Mouse (Mus musculus) midbrain, embryonic 13.5 days (tissue): Measurements from ENCODE around the gene Kctd6. TPM values are rescaled to one million over a fixed set of nuclear protein-coding genes. Genes with fewer than 3 reads are reported as not detected.
"Not testable (repeated sequence)": the region's sequence is repeated elsewhere in the genome, so short reads cannot be mapped to it uniquely, and the experiment has no call there.

Experiments used
- ATAC-seq: fragments of 200-750 bp; cut with Nextera tagmentation; 2 replicates; pipeline ENCODE4 v1.8.0; 2017; ENCODE audit warnings: mild to moderate bottlenecking, moderate TSS enrichment, moderate library complexity
- H3K27ac ChIP-seq: fragments of 300-500 bp; sonication (generic); 2 replicates; pipeline ENCODE4 v1.5.1; 2015; ENCODE audit warnings: inconsistent platforms, mild to moderate bottlenecking, moderate library complexity
- H3K27me3 ChIP-seq: fragments of 300-500 bp; sonication (generic); 2 replicates; pipeline ENCODE4 v1.6.1; 2015; ENCODE audit warnings: mild to moderate bottlenecking, inconsistent platforms
- H3K36me3 ChIP-seq: fragments of 300-500 bp; sonication (generic); 2 replicates; pipeline ENCODE4 v1.6.1; 2015; ENCODE audit warnings: mild to moderate bottlenecking, inconsistent platforms
- H3K4me1 ChIP-seq: fragments of 300-500 bp; sonication (generic); replicated peaks from 2 replicates; pipeline ENCODE4 v1.6.1; 2015; ENCODE audit warnings: inconsistent platforms
- H3K4me2 ChIP-seq: fragments of 300-500 bp; sonication (generic); replicated peaks from 2 replicates; pipeline ENCODE4 v1.6.1; 2015; ENCODE audit warnings: moderate library complexity, mild to moderate bottlenecking, inconsistent platforms
- H3K4me3 ChIP-seq: fragments of 300-500 bp; sonication (generic); replicated peaks from 2 replicates; pipeline ENCODE4 v1.5.1; 2015; ENCODE audit warnings: mild to moderate bottlenecking, inconsistent platforms
- H3K9ac ChIP-seq: fragments of 300-500 bp; sonication (generic); replicated peaks from 2 replicates; pipeline ENCODE4 v1.6.1; 2015; ENCODE audit warnings: mild to moderate bottlenecking, inconsistent platforms
- H3K9me3 ChIP-seq: fragments of 300-500 bp; sonication (generic); 2 replicates; pipeline ENCODE4 v1.6.1; 2016; ENCODE audit warnings: mild to moderate bottlenecking, inconsistent platforms
- WGBS: fragments of 180-500 bp; shearing (Covaris S2); methylation state at CpG from one replicate; pipeline ENCODE4 v1.1.7; 2015; 5-methylcytosine and 5-hydroxymethylcytosine counted together
- polyA plus RNA-seq: library from polyadenylated mRNA; unstranded; fragments of >200 nt; fragmentation: Nextera tagmentation; extraction: Ambion mirVana; gene quantifications from 2 replicates; pipeline ENCODE4 v1.2.1, GENCODE M21; 2015

Gene Kctd6
- polyA plus RNA-seq, 1 experiment from 2014 or later, result 4.6 TPM

DNA sequence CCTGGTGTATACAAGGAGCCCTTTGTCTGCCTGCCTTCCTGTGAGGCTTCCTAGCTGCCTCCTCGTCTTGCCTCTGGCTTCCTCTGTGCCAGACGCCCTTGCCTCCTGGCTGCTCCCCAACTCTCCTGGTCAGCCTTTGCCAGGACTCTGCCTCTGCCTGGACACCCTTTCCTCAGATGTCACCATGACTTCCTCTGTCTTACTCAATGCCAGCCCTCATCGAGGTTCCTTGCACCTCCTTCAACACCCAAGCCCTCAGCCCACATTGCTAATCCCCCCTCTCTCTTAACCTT lies 44.3 kb downstream of the Kctd6 start:
- Histone ChIP-seq H3K27me3 (no peaks in the 10 kb centered on the region), H3K9ac (no peak overlapping the region), H3K27ac (no peak overlapping the region), H3K4me2 (no peak overlapping the region), H3K4me3 (no peak overlapping the region), H3K4me1 (no peaks in the 10 kb centered on the region), H3K36me3 (no peaks in the 10 kb centered on the region), H3K9me3 (no peaks in the 10 kb centered on the region)
- no peak for ATAC-seq
- WGBS, result 66% methylated on average over 3 of the region's 3 CpGs

- no peak overlapping the region for H3K27ac ChIP-seq
- no peaks in the 10 kb centered on the region for H3K9me3 ChIP-seq
- H3K27me3 ChIP-seq, result no peaks in the 10 kb centered on the region
- no peak overlapping the region for H3K4me3 ChIP-seq
- WGBS, result 83% methylated on average over 3 of the region's 3 CpGs
- H3K36me3 ChIP-seq, result no peaks in the 10 kb centered on the region
- H3K4me1 ChIP-seq, result no peaks in the 10 kb centered on the region
- ATAC-seq, result no peak
- H3K4me2 ChIP-seq, result no peak overlapping the region
- H3K9ac ChIP-seq, result no peak overlapping the region
Measured at GRCm38 (mm10) chr14:8258752-8259151, 44.8 kb downstream of the Kctd6 start.

DNA sequence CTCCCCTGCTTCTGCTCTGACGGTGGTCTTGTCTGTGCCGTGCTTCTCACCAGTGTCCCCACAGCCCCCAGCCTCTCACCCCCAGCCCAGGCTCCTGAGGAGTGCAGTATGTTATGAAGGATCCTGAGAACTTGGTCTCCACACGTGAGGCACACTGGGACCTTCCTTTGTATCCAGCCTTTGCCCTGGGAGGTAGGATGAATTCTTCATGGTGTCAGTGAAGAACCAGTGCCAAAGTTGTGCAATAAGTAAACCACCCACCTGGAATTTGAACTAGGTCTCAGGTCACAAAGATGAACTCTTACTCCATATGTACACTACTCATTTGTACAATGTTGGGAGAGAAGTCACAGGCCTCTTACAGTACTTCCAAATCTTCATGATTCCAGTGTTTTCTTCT lies 45.2 kb downstream of the Kctd6 start, which contains the start of gene Acox2:
Acox2 (minus strand) TSS at position 188 of the 400 bp plus-strand sequence.
- Histone ChIP-seq H3K9me3 (no peaks in the 10 kb centered on the region), H3K36me3 (no peaks in the 10 kb centered on the region), H3K9ac (no peak within 1 kb of the TSS), H3K4me3 (no peak within 1 kb of the TSS), H3K27ac (no peak within 1 kb of the TSS), H3K4me2 (no peak within 1 kb of the TSS), H3K27me3 (no peaks in the 10 kb centered on the region), H3K4me1 (no peaks in the 10 kb centered on the region)
- WGBS, result 73% methylated on average over 3 of the region's 3 CpGs
- ATAC-seq, result no peak

DNA sequence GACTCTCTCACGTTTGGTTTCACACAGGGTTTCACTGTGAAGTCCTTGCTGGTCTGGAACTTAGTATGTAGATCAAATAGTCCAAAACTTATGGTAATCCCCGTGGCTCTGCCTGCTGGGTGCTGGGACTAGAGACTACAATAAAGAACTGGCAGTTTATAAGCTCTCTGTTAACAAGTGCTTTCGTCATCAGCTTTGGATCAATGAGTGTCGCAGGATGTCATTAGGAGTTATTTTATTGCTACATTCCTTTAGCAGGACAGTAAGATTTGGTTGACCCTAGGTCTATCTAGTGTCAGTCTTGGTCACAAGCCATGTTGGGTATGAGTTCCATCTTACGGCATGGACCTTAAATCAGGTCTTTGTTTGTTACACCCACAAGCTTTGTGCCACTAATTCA lies 46.3 kb downstream of the Kctd6 start:
- no peaks in the 10 kb centered on the region for H3K27me3 ChIP-seq
- 77% methylated on average over 5 of the region's 5 CpGs for WGBS

GRCm38 (mm10) chr14:8262242-8262641 lies 48.3 kb downstream of the Kctd6 start:
- 64% methylated on average over 1 of the region's 1 CpGs for WGBS
- no peak for ATAC-seq
- Histone ChIP-seq H3K27ac (no peak overlapping the region), H3K36me3 (no peaks in the 10 kb centered on the region), H3K4me1 (no peaks in the 10 kb centered on the region), H3K4me3 (no peak overlapping the region), H3K27me3 (no peaks in the 10 kb centered on the region), H3K9me3 (no peaks in the 10 kb centered on the region), H3K9ac (no peak overlapping the region), H3K4me2 (no peak overlapping the region)

More for the DNA sequence above, 46.3 kb downstream of the Kctd6 start:
- ATAC-seq, result no peak
- Histone ChIP-seq H3K36me3 (no peaks in the 10 kb centered on the region), H3K9me3 (no peaks in the 10 kb centered on the region), H3K4me1 (no peaks in the 10 kb centered on the region), H3K4me3 (no peak overlapping the region), H3K27ac (no peak overlapping the region), H3K4me2 (no peak overlapping the region), H3K9ac (no peak overlapping the region)

DNA sequence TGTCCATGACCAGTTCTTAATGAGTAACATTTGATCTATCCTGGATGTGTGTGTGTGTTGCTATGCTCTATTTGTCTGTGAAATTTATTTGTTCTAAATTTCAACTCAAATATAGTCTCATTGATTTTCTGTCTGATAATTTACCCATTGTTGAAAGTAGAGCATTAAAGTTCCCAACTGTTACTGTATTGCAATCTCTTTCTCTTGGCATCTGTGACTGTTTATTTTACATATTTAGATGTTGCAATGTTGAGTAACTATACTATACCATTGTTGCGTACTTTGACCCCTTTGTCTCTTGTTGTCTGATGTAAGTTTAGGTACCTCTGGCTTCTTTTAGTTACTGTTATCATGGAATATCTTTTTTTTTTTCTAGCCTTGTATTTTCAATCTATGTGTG lies 50.4 kb downstream of the Kctd6 start:
- H3K4me3 ChIP-seq, result no peak overlapping the region
- no peak overlapping the region for H3K4me2 ChIP-seq
- no peak overlapping the region for H3K27ac ChIP-seq
- H3K9me3 ChIP-seq, result no peaks in the 10 kb centered on the region
- no peaks in the 10 kb centered on the region for H3K36me3 ChIP-seq
- H3K4me1 ChIP-seq, result no peaks in the 10 kb centered on the region
- no peak overlapping the region for H3K9ac ChIP-seq
- 95% methylated on average over 1 of the region's 1 CpGs for WGBS
- no peak for ATAC-seq
- H3K27me3 ChIP-seq, result no peaks in the 10 kb centered on the region

- H3K9ac ChIP-seq, H3K9me3 ChIP-seq, H3K4me3 ChIP-seq, H3K27ac ChIP-seq, H3K4me2 ChIP-seq, ATAC-seq, H3K27me3 ChIP-seq, H3K36me3 ChIP-seq, H3K4me1 ChIP-seq: not testable (repeated sequence)
- WGBS, result 89% methylated on average over 8 of the region's 8 CpGs
Measured at GRCm38 (mm10) chr14:8271281-8271680, 57.3 kb downstream of the Kctd6 start.

Other genes starting within 250 kb of the Kctd6 start
- gene Dnase1l3, start 219.6 kb upstream of the Kctd6 start, polyA plus RNA-seq, result 0.03 and 0.10 TPM in 2 replicates
- gene Abhd6, start 211.2 kb upstream of the Kctd6 start, polyA plus RNA-seq, result 25.9 and 28.4 TPM in 2 replicates
- gene Rpp14, start 133.8 kb upstream of the Kctd6 start, polyA plus RNA-seq, result 47.9 and 52.4 TPM in 2 replicates
- 49.2 and 50.2 TPM in 2 replicates for gene Pxk, start 115.9 kb upstream of the Kctd6 start, polyA plus RNA-seq
- gene Pdhb, start 41.1 kb upstream of the Kctd6 start, polyA plus RNA-seq, result 254 TPM in 2 replicates
- not detected in 2 replicates for gene Acox2, start 45.2 kb downstream of the Kctd6 start, polyA plus RNA-seq
- 0.19 and 0.23 TPM in 2 replicates for gene Fam107a, start 103.9 kb downstream of the Kctd6 start, polyA plus RNA-seq
- not detected in 2 replicates for gene Oit1, start 164.6 kb downstream of the Kctd6 start, polyA plus RNA-seq